Mouse (Mus musculus): Measurements from ENCODE around the gene Vps26a. TPM values are rescaled to one million over a fixed set of nuclear protein-coding genes. Genes with fewer than 3 reads are reported as not detected.

Vps26a gene
- polyA plus RNA-seq, 1 experiment from 2014 or later = 84.7 TPM

- Histone ChIP-seq H3K36me3 (replicated peaks) (peaks cover 27% of the 10 kb centered on the region), H3K4me1 (peaks cover 13% of the 10 kb centered on the region), H3K27me3 (replicated peaks; ENCODE audit: low read depth, poor library complexity, severe bottlenecking) (no peaks in the 10 kb centered on the region), H3K27ac (replicated peaks) (no peak overlapping the region), H3K4me3 (no peak overlapping the region), H3K9me3 (no peaks in the 10 kb centered on the region)
- DNase-seq (ENCODE audit: low spot score) = no peak
- 60% methylated on average over 9 of the region's 9 CpGs for WGBS
Observed at GRCm38 (mm10) chr10:62425081-62425871, 61.3 kb downstream of the Vps26a start.

GRCm38 (mm10) chr10:62422255-62422654, 64.3 kb downstream of the Vps26a start, which contains the start of gene Hkdc1:
Hkdc1 (minus strand) TSS chr10:62422491.
- Histone ChIP-seq H3K27me3 (replicated peaks; ENCODE audit: low read depth, poor library complexity, severe bottlenecking) (no peaks in the 10 kb centered on the region), H3K9me3 (no peaks in the 10 kb centered on the region), H3K27ac (replicated peaks) (no peak within 1 kb of the TSS), H3K4me3 (peak within 1 kb of the TSS; percentile 19; the same call in 1 of the 2 replicates), H3K36me3 (replicated peaks) (no peaks in the 10 kb centered on the region), H3K4me1 (peaks cover 26% of the 10 kb centered on the region)
- 44% methylated on average over 15 of the region's 15 CpGs for WGBS
- DNase-seq (ENCODE audit: low spot score) = peak; percentile 62

GRCm38 (mm10) chr10:62421127-62421526, 65.5 kb downstream of the Vps26a start:
- no peaks in the 10 kb centered on the region for H3K27me3 ChIP-seq (replicated peaks; ENCODE audit: low read depth, poor library complexity, severe bottlenecking)
- H3K4me3 ChIP-seq = no peak overlapping the region
- 83% methylated on average over 3 of the region's 3 CpGs for WGBS
- H3K4me1 ChIP-seq = peaks cover 26% of the 10 kb centered on the region
- no peak overlapping the region for H3K27ac ChIP-seq (replicated peaks)
- no peaks in the 10 kb centered on the region for H3K9me3 ChIP-seq
- H3K36me3 ChIP-seq (replicated peaks) = no peaks in the 10 kb centered on the region
- DNase-seq (ENCODE audit: low spot score) = no peak

- Histone ChIP-seq H3K4me3 (no peak overlapping the region), H3K36me3 (replicated peaks) (no peaks in the 10 kb centered on the region), H3K27me3 (replicated peaks; ENCODE audit: low read depth, poor library complexity, severe bottlenecking) (no peaks in the 10 kb centered on the region), H3K4me1 (peaks cover 23% of the 10 kb centered on the region), H3K27ac (replicated peaks) (no peak overlapping the region), H3K9me3 (no peaks in the 10 kb centered on the region)
- DNase-seq (ENCODE audit: low spot score) = no peak
- 73% methylated on average over 6 of the region's 6 CpGs for WGBS
Observed at GRCm38 (mm10) chr10:62420399-62420798, 66.2 kb downstream of the Vps26a start.

- Histone ChIP-seq H3K9me3 (no peaks in the 10 kb centered on the region), H3K27me3 (replicated peaks; ENCODE audit: low read depth, poor library complexity, severe bottlenecking) (no peaks in the 10 kb centered on the region), H3K4me1 (peaks cover 23% of the 10 kb centered on the region), H3K27ac (replicated peaks) (no peak overlapping the region), H3K4me3 (no peak overlapping the region), H3K36me3 (replicated peaks) (no peaks in the 10 kb centered on the region)
- WGBS = 71% methylated on average over 5 of the region's 5 CpGs
- DNase-seq (ENCODE audit: low spot score) = no peak
Observed at GRCm38 (mm10) chr10:62419422-62419821, 67.2 kb downstream of the Vps26a start.

- no peaks in the 10 kb centered on the region for H3K9me3 ChIP-seq
- H3K27me3 ChIP-seq (replicated peaks; ENCODE audit: low read depth, poor library complexity, severe bottlenecking) = no peaks in the 10 kb centered on the region
- H3K36me3 ChIP-seq (replicated peaks) = no peaks in the 10 kb centered on the region
- no peak overlapping the region for H3K4me3 ChIP-seq
- H3K4me1 ChIP-seq = peaks cover 23% of the 10 kb centered on the region
- 51% methylated on average over 7 of the region's 7 CpGs for WGBS
- DNase-seq (ENCODE audit: low spot score) = no peak
- no peak overlapping the region for H3K27ac ChIP-seq (replicated peaks)
Observed at GRCm38 (mm10) chr10:62418831-62419356, 67.7 kb downstream of the Vps26a start.

- whole genome bisulfite sequencing = 49% methylated on average over 4 of the region's 4 CpGs
- Histone ChIP-seq H3K9me3 (no peaks in the 10 kb centered on the region), H3K4me3 (no peak overlapping the region), H3K27me3 (replicated peaks; ENCODE audit: low read depth, poor library complexity, severe bottlenecking) (no peaks in the 10 kb centered on the region), H3K4me1 (peaks cover 26% of the 10 kb centered on the region), H3K27ac (replicated peaks) (0 out of 2 replicates have a peak overlapping the region, but pooled peaks have one; percentile 30), H3K36me3 (replicated peaks) (no peaks in the 10 kb centered on the region)
- no peak for DNase-seq (ENCODE audit: low spot score)
Observed at GRCm38 (mm10) chr10:62413606-62413982, 73.0 kb downstream of the Vps26a start.

- WGBS = 37% methylated on average over 8 of the region's 8 CpGs
- Histone ChIP-seq H3K9me3 (no peaks in the 10 kb centered on the region), H3K4me3 (no peak overlapping the region), H3K4me1 (peaks cover 22% of the 10 kb centered on the region), H3K36me3 (replicated peaks) (no peaks in the 10 kb centered on the region), H3K27me3 (replicated peaks; ENCODE audit: low read depth, poor library complexity, severe bottlenecking) (no peaks in the 10 kb centered on the region), H3K27ac (replicated peaks) (0 out of 2 replicates have a peak overlapping the region, but pooled peaks have one; percentile 30)
- DNase-seq (ENCODE audit: low spot score) = peak; percentile 32
Observed at GRCm38 (mm10) chr10:62412906-62413605, 73.5 kb downstream of the Vps26a start.

GRCm38 (mm10) chr10:62411431-62412410, 74.9 kb downstream of the Vps26a start:
- peaks cover 22% of the 10 kb centered on the region for H3K4me1 ChIP-seq
- no peaks in the 10 kb centered on the region for H3K36me3 ChIP-seq (replicated peaks)
- no peak overlapping the region for H3K4me3 ChIP-seq
- H3K27ac ChIP-seq (replicated peaks) = no peak overlapping the region
- H3K9me3 ChIP-seq = no peaks in the 10 kb centered on the region
- 67% methylated on average over 19 of the region's 19 CpGs for WGBS
- H3K27me3 ChIP-seq (replicated peaks; ENCODE audit: low read depth, poor library complexity, severe bottlenecking) = peaks cover 10% of the 10 kb centered on the region
- peak; percentile 21 for DNase-seq (ENCODE audit: low spot score)

- Histone ChIP-seq H3K27ac (replicated peaks) (no peak overlapping the region), H3K27me3 (replicated peaks; ENCODE audit: low read depth, poor library complexity, severe bottlenecking) (peaks cover 15% of the 10 kb centered on the region), H3K4me1 (peaks cover 22% of the 10 kb centered on the region), H3K9me3 (no peaks in the 10 kb centered on the region), H3K36me3 (replicated peaks) (no peaks in the 10 kb centered on the region), H3K4me3 (no peak overlapping the region)
- DNase-seq (ENCODE audit: low spot score) = peak; percentile 73
- WGBS = 17% methylated on average over 5 of the region's 5 CpGs
Observed at GRCm38 (mm10) chr10:62410943-62411342, 75.7 kb downstream of the Vps26a start.
